ENCODE assay signal across 8 mouse cellular contexts in the genomic region with DNA sequence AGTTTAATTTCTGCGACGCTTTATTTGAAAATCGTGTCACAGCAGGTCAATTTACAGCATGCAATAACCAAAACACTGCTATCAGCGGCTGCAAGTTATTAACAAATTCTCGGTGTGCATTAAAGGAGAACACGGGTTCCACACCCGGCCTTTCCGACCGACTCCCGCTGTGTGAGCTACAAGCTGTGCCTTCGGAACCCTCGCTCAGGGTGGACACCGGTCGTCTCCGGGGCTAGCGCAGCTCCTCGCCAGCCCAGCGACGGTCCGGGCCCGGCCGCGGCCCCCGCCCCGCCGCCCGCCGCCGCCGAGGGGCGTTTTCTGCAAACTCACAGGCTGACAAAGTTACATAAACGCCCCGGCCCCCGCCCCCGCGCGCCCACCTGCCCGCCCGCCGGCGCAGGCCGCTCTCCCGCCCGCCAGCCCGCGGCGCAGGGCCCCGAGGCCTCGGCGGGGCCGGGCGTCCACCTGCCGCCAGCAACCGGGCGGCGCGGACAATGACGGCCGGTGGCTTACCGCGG. TPM values are rescaled to one million over a fixed set of nuclear protein-coding genes. Genes with fewer than 3 reads are reported as not detected.
DNase-seq lines count a peak whose midpoint lies in the region; ATAC-seq and TF ChIP-seq lines count a peak whose summit lies in the region.

No protein-coding gene starts in this region.

- TF ChIP-seq POLR2A in bone marrow, adult 2 months (IDR thresholded peaks at IDR 0.05; ENCODE audit: borderline replicate concordance, control insufficient read depth, low read depth, low read length) = no peak
- no peak for TF ChIP-seq POLR2A in spleen, adult 2 months (IDR thresholded peaks at IDR 0.05; ENCODE audit: low read depth, low read length)

- H3K9ac ChIP-seq in ES-E14 (ENCODE audit: insufficient read depth, low read depth, low read length, poor library complexity, severe bottlenecking) = peak overlapping the region; percentile 95
- peak overlapping the region; percentile 86 for H3K9ac ChIP-seq in forebrain, embryonic 14.5 days (ENCODE audit: low read length)
- peak overlapping the region; percentile 89 for H3K9ac ChIP-seq in hindbrain, embryonic 11.5 days (ENCODE audit: low read depth, low read length)

- 0 out of 2 replicates have a peak, but pooled peaks cover 2% of the 10 kb centered on the region for H3K36me3 ChIP-seq in ES-E14 (ENCODE audit: control insufficient read depth, insufficient read depth, low read length, poor library complexity, severe bottlenecking)
- no peaks in the 10 kb centered on the region for H3K36me3 ChIP-seq in forebrain, embryonic 14.5 days (ENCODE audit: control insufficient read depth, insufficient read depth, low read length)
- H3K36me3 ChIP-seq in hindbrain, embryonic 11.5 days (ENCODE audit: control insufficient read depth, insufficient read depth, low read length) = no peaks in the 10 kb centered on the region
- no peaks in the 10 kb centered on the region for H3K36me3 ChIP-seq in spleen, adult 2 months (ENCODE audit: control insufficient read depth, insufficient read depth, low read length)

- peak overlapping the region; percentile 92 to 98 for H3K4me3 ChIP-seq in ES-E14 (ENCODE audit: insufficient read depth in 1 of 2, low read depth in 1 of 2, low read length in 2 of 2, poor library complexity in 1 of 2, severe bottlenecking in 1 of 2)
- peak overlapping the region; percentile 76 for H3K4me3 ChIP-seq in bone marrow, adult 2 months (replicated peaks; ENCODE audit: control insufficient read depth, low read depth, low read length)
- H3K4me3 ChIP-seq in forebrain, embryonic 14.5 days (ENCODE audit: low read depth, low read length) = peak overlapping the region; percentile 78
- H3K4me3 ChIP-seq in hindbrain, embryonic 11.5 days (ENCODE audit: low read depth, low read length) = peak overlapping the region; percentile 82
- peak overlapping the region; percentile 63 for H3K4me3 ChIP-seq in left cerebral cortex, adult 2 months
- peak overlapping the region; percentile 72 for H3K4me3 ChIP-seq in spleen, adult 2 months (ENCODE audit: extremely low read depth, insufficient read depth, insufficient read length)

- TF ChIP-seq CTCF in bone marrow, adult 2 months (IDR thresholded peaks at IDR 0.05; ENCODE audit: control insufficient read depth, insufficient read depth, low read length) = no peak
- no peak for TF ChIP-seq CTCF in left cerebral cortex, adult 2 months (IDR thresholded peaks at IDR 0.05)
- no peak for TF ChIP-seq CTCF in spleen, adult 2 months (IDR thresholded peaks at IDR 0.05; ENCODE audit: extremely low read depth, insufficient read depth, insufficient read length, insufficient replicate concordance)

- peak overlapping the region; percentile 82 for H3K27ac ChIP-seq in ES-E14 (ENCODE audit: insufficient read depth, low read depth, low read length, poor library complexity, severe bottlenecking)
- H3K27ac ChIP-seq in bone marrow, adult 2 months (ENCODE audit: control insufficient read depth, insufficient read depth, low read depth, low read length, poor library complexity) = peak overlapping the region; percentile 87
- H3K27ac ChIP-seq in forebrain, embryonic 14.5 days (ENCODE audit: low read depth, low read length) = peak overlapping the region; percentile 97
- H3K27ac ChIP-seq in hindbrain, embryonic 11.5 days (ENCODE audit: low read depth, low read length) = peak overlapping the region; percentile 92
- peak overlapping the region; percentile 84 for H3K27ac ChIP-seq in left cerebral cortex, adult 2 months
- peak overlapping the region; percentile 64 for H3K27ac ChIP-seq in spleen, adult 2 months (ENCODE audit: insufficient read depth, low read length)

- no peak for ATAC-seq in forebrain, embryonic 14.5 days
- no peak for ATAC-seq in hindbrain, embryonic 11.5 days (ENCODE audit: low FRiP score)
- no peak for ATAC-seq in inflammation-experienced regulatory T-cells, adult 6 months

- peak overlapping the region; percentile 82 for H3K4me2 ChIP-seq in forebrain, embryonic 14.5 days (ENCODE audit: low read length)
- H3K4me2 ChIP-seq in hindbrain, embryonic 11.5 days (replicated peaks; ENCODE audit: low read depth, low read length) = peak overlapping the region; percentile 70

- H3K4me1 ChIP-seq in ES-E14 (ENCODE audit: control insufficient read depth in 2 of 2, insufficient read depth in 2 of 2, low read length in 2 of 2, poor library complexity in 1 of 2) = peaks cover 6 to 16% of the 10 kb centered on the region in 2 experiments
- H3K4me1 ChIP-seq in bone marrow, adult 2 months (ENCODE audit: control insufficient read depth, insufficient read depth, low read length) = no peaks in the 10 kb centered on the region; the same call in none of the 2 replicates
- H3K4me1 ChIP-seq in forebrain, embryonic 14.5 days (ENCODE audit: control insufficient read depth, insufficient read depth, low read length) = peaks cover 28% of the 10 kb centered on the region
- peaks cover 9% of the 10 kb centered on the region for H3K4me1 ChIP-seq in hindbrain, embryonic 11.5 days (replicated peaks; ENCODE audit: control insufficient read depth, insufficient read depth, low read length)
- H3K4me1 ChIP-seq in spleen, adult 2 months (ENCODE audit: control insufficient read depth, insufficient read depth, insufficient read length) = peaks cover 7% of the 10 kb centered on the region; the same call in 1 of the 2 replicates

- H3K9me3 ChIP-seq in ES-E14 (ENCODE audit: control insufficient read depth, insufficient read depth, low read depth, low read length) = no peaks in the 10 kb centered on the region
- no peaks in the 10 kb centered on the region for H3K9me3 ChIP-seq in forebrain, embryonic 14.5 days (replicated peaks; ENCODE audit: control insufficient read depth, low read length)
- H3K9me3 ChIP-seq in hindbrain, embryonic 11.5 days (ENCODE audit: control insufficient read depth, low read length) = no peaks in the 10 kb centered on the region

- in situ Hi-C loops in ES-E14 (cut with MboI; ENCODE audit: low sequenced_read_pairs in 2 of 2, unreplicated experiment in 2 of 2) = no loop called here

- no peak for DNase-seq in ES-E14 (ENCODE audit: low read depth, low spot score)
- peak; percentile 51 for DNase-seq in forebrain, embryonic 14.5 days (ENCODE audit: low spot score)
- DNase-seq in hindbrain, embryonic 11.5 days (ENCODE audit: low spot score) = peak; percentile 58
- peak; percentile 41 to 57 for DNase-seq in left cerebral cortex, adult 2 months (ENCODE audit: extremely low spot score in 1 of 2, low spot score in 2 of 2)
- DNase-seq in lung, postnatal 4 days = peak; percentile 59 to 69
- peak in 1 of 2 experiments; percentile 31 for DNase-seq in spleen, adult 2 months (ENCODE audit: low read depth in 1 of 2, low spot score in 2 of 2)

- no peaks in the 10 kb centered on the region for H3K27me3 ChIP-seq in forebrain, embryonic 14.5 days (replicated peaks; ENCODE audit: control insufficient read depth, insufficient read depth, low read length)
- no peaks in the 10 kb centered on the region for H3K27me3 ChIP-seq in hindbrain, embryonic 11.5 days (ENCODE audit: control insufficient read depth, insufficient read depth, low read length)
- H3K27me3 ChIP-seq in spleen, adult 2 months (ENCODE audit: control insufficient read depth, insufficient read depth, low read length) = no peaks in the 10 kb centered on the region

- 6% methylated on average over 60 of the region's 61 CpGs for WGBS in bone marrow, adult 2 months
- WGBS in forebrain, embryonic 14.5 days = 1% methylated on average over 37 of the region's 61 CpGs
- 1% methylated on average over 41 of the region's 61 CpGs for WGBS in hindbrain, embryonic 11.5 days
- under 1% methylated on average over 61 of the region's 61 CpGs for WGBS in spleen, adult 2 months

- intact Hi-C loops in left cerebral cortex, adult 2 months (cut with DNase I) = loop anchor here (2.0 to 5.0 kb wide), 4 partner anchors 79 to 258 kb away; no protein-coding TSS in a partner anchor

TF ChIP-seq in ES-E14, 5 proteins besides CTCF, POLR2A, EP300 and RAD21:
- TF ChIP-seq CHD2 (IDR thresholded peaks at IDR 0.05; ENCODE audit: low read depth, low read length) (no peak), MAFK (IDR thresholded peaks at IDR 0.05; ENCODE audit: insufficient read depth, low read depth, low read length) (no peak), ZNF384 (IDR thresholded peaks at IDR 0.05; ENCODE audit: low read depth, low read length) (no peak), HCFC1 (IDR thresholded peaks at IDR 0.05; ENCODE audit: borderline replicate concordance, insufficient read depth, low read length) (no peak), ZC3H11A (IDR thresholded peaks at IDR 0.05; ENCODE audit: borderline replicate concordance, low read depth, low read length) (no peak)

RNA-seq across cellular contexts. Expression of a gene that starts 16.0 kb away (rescaled TPM):
- total RNA-seq in ES-E14 (2012; rRNA removed) = 24.1 and 42.1 TPM in 2 replicates
- 13.7 and 18.1 TPM in 2 replicates for polyA plus RNA-seq in bone marrow, adult 2 months (2011; ENCODE audit: insufficient read depth, insufficient read length, low replicate concordance, missing spikeins)
- polyA plus RNA-seq in forebrain, embryonic 14.5 days (2014; fragmentation: Nextera tagmentation; extraction: Ambion mirVana) = 16.5 and 22.7 TPM in 2 replicates
- 20.4 and 21.2 TPM in 2 replicates for polyA plus RNA-seq in hindbrain, embryonic 11.5 days (2014; fragmentation: Nextera tagmentation; extraction: Ambion mirVana)
- total RNA-seq in left cerebral cortex, adult 2 months (2021) = 100 to 1,000 TPM; 121 to 123 TPM
- 13.3 and 18.6 TPM in 2 replicates for polyA plus RNA-seq in spleen, adult 2 months (2012; rRNA removed)
- 10 to 100 TPM; 42.9 to 75.8 (median 72.7) TPM for polyA plus RNA-seq in inflammation-experienced regulatory T-cells, adult 6 months (2017; shearing (Covaris generic))
